Mouse (Mus musculus): ENCODE results near the gene Sox9. TPM values are rescaled to one million over a fixed set of nuclear protein-coding genes. Genes with fewer than 3 reads are reported as not detected.

The Sox9 gene
- total and polyA plus RNA-seq, 3 experiments: not detected

DNA sequence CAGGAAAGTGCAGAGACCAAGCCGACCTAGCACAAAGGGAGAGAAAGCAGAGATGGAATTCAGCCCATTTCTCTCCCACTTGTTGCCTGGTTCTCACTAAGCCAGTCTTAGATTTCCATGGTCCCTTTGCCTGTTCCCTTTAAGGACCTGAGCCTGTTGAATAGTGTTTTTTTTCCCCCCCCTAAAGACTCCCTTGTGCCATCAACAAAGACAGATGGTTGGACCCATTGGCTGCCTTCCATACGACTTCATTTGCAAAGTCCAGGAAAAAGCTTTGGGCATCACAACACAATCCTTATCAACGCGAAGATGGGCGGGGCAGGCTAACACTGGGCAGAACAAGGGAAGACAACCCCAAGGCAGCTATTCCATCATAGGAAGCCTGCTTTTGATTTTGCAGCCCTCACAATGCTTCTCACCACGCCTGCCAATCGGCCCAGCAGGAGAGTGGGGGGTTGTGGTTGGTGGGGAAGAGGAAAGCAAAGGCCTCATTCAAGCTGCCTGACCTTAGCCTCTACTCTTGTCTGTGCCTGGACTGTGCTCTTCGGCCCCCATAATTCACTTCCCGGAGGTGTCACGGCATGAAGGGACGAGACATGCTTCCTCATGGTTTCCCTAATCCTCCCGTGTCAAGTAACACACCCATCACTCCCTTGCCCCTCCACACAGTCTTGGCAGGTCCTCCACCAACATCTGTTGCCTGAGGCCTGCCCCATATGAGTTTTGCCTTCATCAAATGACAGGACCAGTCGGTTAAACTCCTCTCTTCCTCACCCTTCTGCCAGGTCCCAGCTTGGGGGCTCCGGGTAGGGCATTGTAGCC is 36.0 kb downstream of the Sox9 start:
- H3K27ac ChIP-seq (ENCODE audit: control insufficient read depth, low read depth, low read length): no peak overlapping the region
- no peaks in the 10 kb centered on the region for H3K36me3 ChIP-seq (ENCODE audit: control insufficient read depth in 1 of 2, insufficient read depth in 2 of 2, low read length in 2 of 2)
- no peaks in the 10 kb centered on the region for H3K27me3 ChIP-seq (ENCODE audit: control insufficient read depth in 1 of 2, insufficient read depth in 2 of 2, low read length in 2 of 2)
- H3K79me2 ChIP-seq (ENCODE audit: control insufficient read depth, insufficient read depth, low read length, poor library complexity): no peaks in the 10 kb centered on the region
- TF ChIP-seq RAD21 (IDR thresholded peaks at IDR 0.05; ENCODE audit: low read depth, low read length) (no peak), TAL1 (IDR thresholded peaks at IDR 0.05; ENCODE audit: low read length) (no peak), ZNF384 (IDR thresholded peaks at IDR 0.05; ENCODE audit: low read depth, low read length) (no peak), NRF1 (IDR thresholded peaks at IDR 0.05; ENCODE audit: insufficient read depth, low read depth, low read length, poor library complexity, severe bottlenecking) (no peak), POLR2A (IDR thresholded peaks at IDR 0.05; ENCODE audit: control insufficient read depth in 1 of 2, insufficient read depth in 1 of 2, low read depth in 1 of 2, low read length in 2 of 2, poor library complexity in 1 of 2) (no peak), SMC3 (IDR thresholded peaks at IDR 0.05; ENCODE audit: low read depth, low read length) (no peak), NELFE (IDR thresholded peaks at IDR 0.05; ENCODE audit: low read depth, low read length) (no peak), ZMIZ1 (IDR thresholded peaks at IDR 0.05; ENCODE audit: low read depth, low read length) (no peak), POLR2AphosphoS2 (IDR thresholded peaks at IDR 0.05; ENCODE audit: low read length) (no peak), CHD2 (IDR thresholded peaks at IDR 0.05; ENCODE audit: low read length) (no peak), MAZ (IDR thresholded peaks at IDR 0.05; ENCODE audit: low read depth, low read length) (no peak), ELF1 (IDR thresholded peaks at IDR 0.05; ENCODE audit: low read depth, low read length) (no peak)
- H3K9ac ChIP-seq (ENCODE audit: control insufficient read depth, low read depth, low read length, poor library complexity, severe bottlenecking): no peak overlapping the region
- no peak overlapping the region for H3K4me3 ChIP-seq (ENCODE audit: control insufficient read depth in 1 of 2, insufficient read depth in 1 of 2, low read depth in 2 of 2, low read length in 2 of 2)
- H3K4me1 ChIP-seq (ENCODE audit: control insufficient read depth in 1 of 2, insufficient read depth in 2 of 2, low read length in 2 of 2): no peaks in the 10 kb centered on the region
- no peak for DNase-seq (ENCODE audit: low read depth, low spot score)
- no peaks in the 10 kb centered on the region for H3K9me3 ChIP-seq (replicated peaks; ENCODE audit: insufficient read depth, low read length)

- DNase-seq (ENCODE audit: low read depth, low spot score): no peak
- no peaks in the 10 kb centered on the region for H3K79me2 ChIP-seq (ENCODE audit: control insufficient read depth, insufficient read depth, low read length, poor library complexity)
- no peaks in the 10 kb centered on the region for H3K9me3 ChIP-seq (replicated peaks; ENCODE audit: insufficient read depth, low read length)
- H3K36me3 ChIP-seq (ENCODE audit: control insufficient read depth in 1 of 2, insufficient read depth in 2 of 2, low read length in 2 of 2): no peaks in the 10 kb centered on the region
- H3K4me1 ChIP-seq (ENCODE audit: control insufficient read depth in 1 of 2, insufficient read depth in 2 of 2, low read length in 2 of 2): no peaks in the 10 kb centered on the region
- TF ChIP-seq ETS1 (IDR thresholded peaks at IDR 0.05; ENCODE audit: low read depth, low read length) (no peak), CHD2 (IDR thresholded peaks at IDR 0.05; ENCODE audit: low read length) (no peak), ELF1 (IDR thresholded peaks at IDR 0.05; ENCODE audit: low read depth, low read length) (no peak), RAD21 (IDR thresholded peaks at IDR 0.05; ENCODE audit: low read depth, low read length) (no peak), NRF1 (IDR thresholded peaks at IDR 0.05; ENCODE audit: insufficient read depth, low read depth, low read length, poor library complexity, severe bottlenecking) (no peak)
- H3K27me3 ChIP-seq (ENCODE audit: control insufficient read depth in 1 of 2, insufficient read depth in 2 of 2, low read length in 2 of 2): no peaks in the 10 kb centered on the region
- no peak overlapping the region for H3K27ac ChIP-seq (ENCODE audit: control insufficient read depth, low read depth, low read length)
- H3K9ac ChIP-seq (ENCODE audit: control insufficient read depth, low read depth, low read length, poor library complexity, severe bottlenecking): no peak overlapping the region
- H3K4me3 ChIP-seq (ENCODE audit: control insufficient read depth in 1 of 2, insufficient read depth in 1 of 2, low read depth in 2 of 2, low read length in 2 of 2): no peak overlapping the region
These were observed 36.7 kb downstream of the Sox9 start for GRCm38 (mm10) chr11:112818651-112819270.
